Mouse (Mus musculus) heart, adult 18-20 months (tissue): ENCODE results near the gene Atp6v0d1. TPM values are rescaled to one million over a fixed set of nuclear protein-coding genes. Genes with fewer than 3 reads are reported as not detected.
"Not testable (repeated sequence)": the region's sequence is repeated elsewhere in the genome, so short reads cannot be mapped to it uniquely, and the experiment has no call there.

Experiments used
- DNase-seq, 2 experiments: peaks; one replicate each; pipeline ENCODE4 v3.0.0; 2021 to 2022; ENCODE audit warnings: mixed read lengths in 1 of 2
- long read RNA-seq, 2 experiments: library from polyadenylated mRNA; stranded (forward); transcript quantifications; one replicate each; pipeline ENCODE4 v2.0.0; 2021
- total RNA-seq, 2 experiments: library from RNA; stranded (reverse); gene quantifications; 2 replicates each; pipeline ENCODE4 v1.2.3; 2021

The Atp6v0d1 gene
- 10 to 100 TPM; 50.4 to 53.2 TPM for total RNA-seq
- long read RNA-seq, experiment 1, transcript Atp6v0d1-201 (8 exons, 1,629 nt), result major isoform, 32 of 33 reads
- long read RNA-seq, experiment 1, partial matches to known transcripts, result 1 of 33 reads
- long read RNA-seq, experiment 1, other reads (novel, unspliced or antisense), result 0 of 33 reads
- long read RNA-seq, experiment 2, transcript Atp6v0d1-201 (8 exons, 1,629 nt), result major isoform, 18 of 21 reads
- long read RNA-seq, experiment 2, partial matches to known transcripts, result 2 of 21 reads
- long read RNA-seq, experiment 2, other reads (novel, unspliced or antisense), result 1 of 21 reads

DNA sequence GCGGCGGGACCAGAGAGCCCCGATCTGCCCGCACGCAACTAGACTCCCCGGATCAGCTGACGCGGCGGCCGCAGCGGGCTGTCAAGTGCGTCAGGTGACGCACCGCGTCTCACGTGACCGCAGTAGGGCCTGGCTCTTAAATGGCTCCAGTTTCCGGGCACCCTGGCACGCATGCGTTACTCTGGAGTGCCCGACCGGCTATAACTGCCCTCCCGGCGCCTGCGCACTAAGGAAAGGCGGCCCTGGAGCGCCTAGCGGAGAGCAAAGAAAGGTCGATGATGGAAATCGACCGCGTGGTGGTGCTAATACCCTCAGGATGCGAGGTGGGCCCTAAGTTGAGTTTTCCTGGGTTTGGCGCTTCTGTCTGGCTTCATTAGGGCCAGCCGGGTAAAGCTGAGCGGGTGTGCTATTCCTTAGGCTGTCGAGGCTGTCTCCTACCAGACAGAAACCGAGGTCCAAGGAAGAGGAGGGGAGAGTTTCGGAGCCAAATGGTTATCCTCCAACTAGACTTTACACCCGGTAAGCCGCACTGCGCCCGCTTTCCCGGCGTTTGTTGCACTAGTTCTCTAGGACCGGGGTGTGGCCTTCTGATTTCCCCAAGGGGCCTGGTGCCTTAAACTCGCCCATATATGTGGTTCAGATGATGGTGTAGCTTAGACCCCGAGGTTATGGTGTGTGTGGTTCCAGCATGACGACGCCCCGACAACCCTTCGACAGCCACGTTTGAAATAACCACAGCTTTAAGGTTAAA lies at the start of gene Atp6v0d1:
TSS of gene Atp6v0d1 (minus strand) at position 96 of the 751 bp plus-strand sequence.
- DNase-seq, result peak; percentile 98 to 100

DNA sequence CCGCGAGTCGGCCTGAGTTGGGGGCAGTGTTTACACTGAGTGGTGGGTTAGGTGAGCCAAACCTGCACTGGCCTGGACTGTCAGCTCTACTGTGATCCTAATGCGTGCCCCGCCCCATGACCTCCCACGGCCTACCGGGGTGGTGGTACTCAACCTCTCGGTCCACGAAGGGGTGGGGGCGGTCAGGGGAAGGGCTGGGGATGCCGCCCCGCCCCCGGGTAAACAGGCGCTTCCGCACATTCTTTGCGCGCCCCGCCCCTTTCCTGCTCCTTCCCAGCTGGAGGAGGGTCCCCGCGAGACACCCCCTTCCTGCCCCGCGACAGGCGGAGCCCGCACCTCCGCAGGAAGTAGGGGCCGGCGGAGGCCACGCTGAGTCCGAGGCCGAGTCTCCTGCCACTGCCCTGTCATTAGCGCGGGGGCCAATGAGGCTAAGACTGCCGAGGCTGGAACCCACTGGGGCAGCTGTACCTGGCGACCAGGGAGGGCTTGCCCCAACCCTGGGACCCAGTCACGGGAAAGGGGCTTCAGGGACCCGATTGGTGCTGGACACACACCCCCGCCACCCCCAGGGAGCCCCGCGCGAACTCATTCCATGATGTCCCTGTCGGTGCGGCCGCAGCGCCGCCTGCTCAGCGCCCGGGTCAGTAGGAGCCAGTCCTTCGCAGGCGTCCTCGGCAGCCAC lies 48.1 kb upstream of the Atp6v0d1 start:
- DNase-seq, result peak; percentile 84 to 94

DNA sequence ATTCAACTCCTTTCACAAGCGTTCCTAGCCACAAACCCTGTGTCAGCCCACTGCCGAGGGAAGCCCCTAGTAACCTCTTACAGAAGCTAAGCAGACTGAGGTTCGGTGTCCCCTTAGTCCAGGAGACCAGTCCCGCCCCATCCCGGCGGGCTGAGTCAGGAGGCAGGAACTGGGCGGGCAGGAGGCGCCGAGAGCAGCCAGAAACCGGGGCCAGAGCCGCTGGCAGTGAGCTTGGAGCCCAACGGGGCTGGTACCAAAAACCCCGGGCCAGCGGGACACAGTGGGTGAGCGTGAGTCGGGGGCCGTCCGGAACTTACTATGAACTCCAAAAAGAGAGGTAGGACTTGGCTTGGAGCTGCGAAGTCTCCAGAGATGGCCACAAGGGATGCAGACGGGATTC lies 47.2 kb upstream of the Atp6v0d1 start:
- peak; percentile 76 to 85 for DNase-seq

DNA sequence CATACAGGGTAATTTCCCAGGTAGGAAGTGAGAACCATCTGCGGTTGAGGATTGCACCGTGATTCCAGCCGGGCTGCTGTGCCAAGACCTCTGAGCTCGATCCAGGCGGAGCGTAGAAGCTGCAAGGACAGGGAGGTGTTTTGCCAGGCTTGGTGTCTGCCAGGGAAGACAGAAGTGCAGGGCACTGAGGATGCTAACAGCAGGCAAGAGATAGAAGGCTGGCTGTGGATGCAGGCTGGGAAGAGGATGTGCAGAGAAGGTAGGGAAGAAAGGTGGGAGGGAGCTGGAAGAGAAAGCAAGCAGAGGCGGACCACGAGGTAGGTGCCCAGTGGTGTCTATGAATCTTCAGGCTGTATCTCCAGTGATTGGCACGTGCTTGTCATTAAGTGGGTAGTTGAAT lies 46.0 kb upstream of the Atp6v0d1 start:
- peak; percentile 62 to 63 for DNase-seq

DNA sequence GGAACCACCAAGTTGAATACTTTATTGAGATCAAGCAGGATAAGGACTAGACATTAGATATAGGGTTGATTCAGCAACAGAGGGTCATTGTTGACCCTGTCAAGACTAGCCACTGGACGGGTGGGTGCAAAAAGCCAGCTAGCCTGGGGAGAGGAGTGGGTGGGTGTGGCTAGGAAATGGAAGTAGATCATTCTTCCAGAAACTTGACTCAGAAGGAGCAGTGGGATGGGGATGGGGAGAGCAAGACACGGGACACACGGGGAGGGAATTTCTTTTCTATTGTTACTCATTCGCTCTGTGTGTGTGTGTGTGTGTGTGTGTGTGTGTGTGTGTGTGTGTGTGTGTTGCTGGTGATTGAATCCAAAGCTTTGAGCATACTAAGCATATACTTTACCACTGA lies 43.9 kb upstream of the Atp6v0d1 start:
- DNase-seq, result peak in 1 of 2 experiments; percentile 10

DNA sequence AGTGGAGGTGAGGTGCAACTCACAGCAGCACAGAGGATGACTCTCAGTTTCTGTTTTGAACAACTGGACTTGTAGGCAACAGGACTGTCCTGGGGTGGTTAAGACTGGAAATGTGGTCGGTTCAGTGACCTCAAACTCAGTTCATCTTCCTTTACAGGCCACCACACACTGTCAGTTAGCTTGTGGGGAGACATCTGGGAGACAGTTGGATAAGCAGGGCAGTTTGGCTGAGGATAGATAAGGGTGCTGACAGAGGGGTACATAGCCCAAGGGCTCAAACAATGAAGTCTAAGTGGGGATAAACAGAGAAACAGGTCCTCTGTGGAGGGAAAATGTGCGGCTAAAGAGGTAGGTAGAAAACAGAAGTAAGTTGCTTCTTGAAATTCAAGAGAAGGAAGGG lies 43.5 kb upstream of the Atp6v0d1 start:
- DNase-seq, result no peak

DNA sequence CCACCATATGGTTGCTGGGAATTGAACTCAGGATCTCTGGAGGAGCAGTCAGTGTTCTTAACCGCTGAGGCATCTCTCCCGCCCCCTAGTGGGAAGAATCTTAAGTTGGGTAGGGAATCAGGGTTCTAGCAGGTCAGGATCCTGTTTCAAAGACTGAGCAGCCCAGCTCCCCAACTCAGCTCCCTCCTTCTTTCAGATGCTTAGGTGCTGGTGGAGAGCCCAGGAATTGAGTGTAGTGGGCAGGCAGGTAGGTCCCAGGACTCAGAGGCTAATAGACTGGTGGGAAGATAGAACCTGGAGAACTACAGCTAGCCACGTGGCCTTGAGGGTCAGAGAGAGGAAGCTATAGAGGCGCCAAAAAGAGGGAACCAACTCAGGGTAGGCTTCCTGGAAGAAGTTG lies 41.8 kb upstream of the Atp6v0d1 start:
- peak; percentile 63 to 75 for DNase-seq

DNA sequence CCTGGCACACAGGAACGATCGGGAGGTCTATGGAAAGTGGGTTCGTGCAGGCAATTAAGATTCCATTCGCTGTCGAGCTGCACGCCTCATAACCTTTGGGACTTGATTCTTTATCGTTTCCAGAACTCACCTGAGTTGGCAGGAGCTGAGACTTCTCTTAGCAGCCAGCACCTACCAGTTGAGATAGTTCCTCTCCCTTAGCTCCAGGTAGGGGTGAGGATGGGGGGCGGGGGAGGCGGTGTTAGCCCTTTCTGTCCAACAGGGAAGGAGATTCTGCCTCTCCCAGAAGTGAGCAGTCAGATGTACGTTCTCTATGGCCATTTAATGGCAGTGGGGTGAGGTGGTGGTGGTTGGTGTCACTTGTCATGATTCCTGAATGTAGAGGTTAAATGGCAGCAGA lies 41.2 kb upstream of the Atp6v0d1 start:
- no peak for DNase-seq

DNA sequence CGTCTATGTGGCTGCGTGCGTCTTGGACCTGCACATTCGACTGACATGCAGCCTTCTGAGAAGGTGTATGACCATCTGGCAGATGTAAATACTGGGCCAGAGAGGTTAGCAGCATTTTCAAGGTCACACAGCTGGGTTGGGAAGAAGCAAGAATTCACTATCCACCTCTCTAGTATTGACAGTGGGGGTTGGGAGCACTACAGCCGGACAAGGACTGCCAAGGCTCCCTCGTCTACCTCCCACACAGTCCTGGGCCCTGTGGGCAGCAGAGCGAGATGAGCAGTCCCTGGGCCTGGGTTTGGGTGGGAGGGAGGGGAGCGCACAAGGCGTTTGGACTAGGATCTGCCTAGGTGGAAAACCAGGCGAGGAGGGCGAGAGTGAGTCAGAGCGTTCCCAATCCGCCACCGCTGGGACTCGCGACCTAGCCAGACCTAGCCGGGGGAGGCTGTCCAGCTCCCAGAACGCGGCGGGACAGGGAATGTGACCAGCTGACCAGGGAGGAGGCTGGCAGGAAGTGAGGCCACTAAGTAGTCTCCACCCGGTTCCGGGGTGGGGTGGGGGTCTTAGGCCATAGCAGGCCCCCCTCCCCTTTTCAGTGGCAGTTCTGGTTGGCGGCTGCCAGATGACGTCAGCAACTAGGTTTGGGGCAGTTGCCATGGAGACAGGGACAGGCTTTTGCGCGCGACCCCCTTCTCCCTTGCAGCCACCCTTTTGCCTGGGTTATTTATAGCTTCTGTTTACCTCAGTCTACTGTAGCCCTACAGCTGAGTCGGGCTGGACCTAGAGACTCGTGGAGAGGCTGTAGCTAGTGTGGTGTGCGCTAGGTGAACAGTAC lies 40.6 kb upstream of the Atp6v0d1 start:
- peak; percentile 90 to 93 for DNase-seq

DNA sequence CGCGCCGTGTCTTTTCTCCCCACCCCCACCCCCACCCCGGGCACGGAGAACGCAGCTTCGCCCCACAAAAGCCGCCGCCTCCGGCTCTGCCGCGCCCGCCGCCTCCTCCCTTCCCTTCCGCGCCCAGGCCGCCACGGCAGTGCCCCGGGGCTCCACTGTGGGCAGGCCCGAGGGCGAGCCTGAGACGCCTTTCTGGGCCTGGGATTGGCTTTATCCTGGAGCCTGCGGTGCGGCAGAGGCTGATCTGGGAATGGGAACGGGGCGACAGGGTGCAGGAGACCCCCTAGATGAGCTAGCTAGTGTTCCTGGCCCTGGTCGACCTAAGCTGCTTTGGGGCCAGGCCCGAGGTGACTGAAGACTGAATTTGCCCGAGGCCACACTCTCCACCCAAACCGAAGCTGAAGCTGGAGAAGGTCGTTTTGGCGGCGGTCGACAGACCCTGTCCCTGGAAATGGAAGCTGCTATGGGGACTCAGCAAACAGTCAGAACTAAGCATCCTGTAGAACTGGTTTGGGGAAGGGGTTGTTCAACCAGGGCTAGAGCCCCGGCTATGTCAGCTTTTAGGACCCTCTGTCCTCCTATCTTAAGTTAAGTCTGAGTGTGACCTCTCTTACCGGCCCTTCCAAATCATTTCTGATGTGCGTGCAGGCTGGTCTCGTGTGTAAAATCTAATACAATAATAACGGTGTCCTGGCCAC lies 39.8 kb upstream of the Atp6v0d1 start:
- peak; percentile 57 to 74 for DNase-seq

DNA sequence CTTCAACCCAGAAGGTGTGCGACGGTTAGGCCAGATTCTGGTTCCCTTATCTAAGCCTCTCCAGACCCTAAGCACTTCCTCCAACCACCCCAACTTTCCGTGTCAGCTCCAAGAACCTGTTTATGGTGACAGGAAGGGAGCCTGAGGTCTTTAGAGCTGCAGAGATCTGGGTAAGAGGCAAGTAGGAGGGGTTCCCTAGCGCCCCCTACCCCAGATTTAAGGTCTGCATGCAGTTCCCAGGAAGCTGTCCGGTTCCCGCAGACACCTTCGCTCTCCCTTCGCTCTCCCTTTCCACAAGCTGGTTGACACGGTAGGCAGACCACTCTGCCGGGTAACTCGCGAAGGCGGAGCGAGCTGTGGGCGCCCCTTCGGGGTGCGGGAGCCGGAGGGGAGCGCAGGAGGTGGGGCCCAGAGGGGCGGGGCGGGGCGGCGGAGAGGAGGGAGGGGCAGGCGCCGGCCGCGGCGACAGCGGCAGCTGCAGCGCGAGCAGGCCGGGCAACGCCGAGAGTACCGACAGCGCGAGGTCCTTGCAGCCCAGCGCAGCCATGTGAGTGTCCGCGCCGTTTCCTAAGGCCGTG lies 39.0 kb upstream of the Atp6v0d1 start, which contains the start of gene Ripor1:
TSS of gene Ripor1 (plus strand) at position 452 of the 578 bp plus-strand sequence.
- peak; percentile 86 to 89 for DNase-seq

DNA sequence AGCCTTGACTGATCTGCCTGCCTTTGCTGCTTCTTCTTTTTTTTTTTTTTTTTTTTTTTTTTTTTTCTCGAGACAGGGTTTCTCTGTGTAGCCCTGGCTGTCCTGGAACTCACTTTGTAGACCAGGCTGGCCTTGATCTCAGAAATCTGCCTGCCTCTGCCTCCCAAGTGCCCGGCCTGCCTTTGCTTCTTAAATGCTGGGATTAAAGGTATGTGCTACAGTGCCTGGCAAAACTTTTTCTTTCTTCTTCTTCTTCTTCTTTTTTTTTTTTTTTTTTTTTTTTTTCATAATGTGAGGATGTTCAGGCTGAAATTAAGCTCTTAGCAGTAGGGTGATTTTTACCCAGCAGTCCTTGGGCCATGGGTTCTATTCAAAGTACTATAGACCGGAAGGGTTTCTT lies 36.7 kb upstream of the Atp6v0d1 start:
- not testable (repeated sequence) for DNase-seq

DNA sequence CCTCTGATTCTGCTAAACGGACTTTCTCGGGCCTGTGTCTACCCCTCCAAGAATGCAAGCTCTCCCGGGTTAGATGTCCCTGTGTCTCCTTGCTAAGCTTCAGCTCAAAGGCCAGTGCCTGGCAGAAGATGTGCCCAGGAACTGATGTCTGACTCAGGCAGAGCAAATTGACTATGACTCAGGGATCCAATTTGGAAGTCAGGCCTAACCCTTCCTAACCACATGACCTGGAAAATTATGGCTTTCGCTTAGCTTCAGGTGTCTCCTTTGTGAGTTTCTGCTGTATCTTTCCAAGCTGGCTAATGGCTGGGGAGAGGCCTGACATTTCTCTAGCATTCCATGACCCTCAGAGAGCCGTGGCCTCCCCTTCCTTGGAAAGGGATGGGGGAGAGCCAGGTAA lies 35.5 kb upstream of the Atp6v0d1 start:
- no peak for DNase-seq

DNA sequence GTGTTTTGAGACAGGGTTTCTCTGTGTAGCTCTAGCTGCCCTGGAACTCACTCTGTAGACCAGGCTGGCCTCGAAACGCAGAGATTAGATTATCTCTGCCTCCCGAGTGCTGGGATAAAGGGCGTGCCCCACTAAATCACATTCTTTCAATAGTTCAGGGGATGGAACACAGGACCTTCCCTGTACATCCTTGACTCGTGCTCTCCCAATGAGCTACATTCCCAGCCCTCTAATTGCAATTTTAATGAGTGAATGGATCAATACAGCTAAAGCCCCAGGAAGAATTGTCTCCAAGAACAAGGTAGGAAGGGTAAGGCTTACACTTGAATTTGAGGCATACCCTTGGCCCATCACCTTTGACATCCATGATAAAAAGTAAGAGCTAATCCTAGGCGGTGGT lies 32.9 kb upstream of the Atp6v0d1 start:
- no peak for DNase-seq

DNA sequence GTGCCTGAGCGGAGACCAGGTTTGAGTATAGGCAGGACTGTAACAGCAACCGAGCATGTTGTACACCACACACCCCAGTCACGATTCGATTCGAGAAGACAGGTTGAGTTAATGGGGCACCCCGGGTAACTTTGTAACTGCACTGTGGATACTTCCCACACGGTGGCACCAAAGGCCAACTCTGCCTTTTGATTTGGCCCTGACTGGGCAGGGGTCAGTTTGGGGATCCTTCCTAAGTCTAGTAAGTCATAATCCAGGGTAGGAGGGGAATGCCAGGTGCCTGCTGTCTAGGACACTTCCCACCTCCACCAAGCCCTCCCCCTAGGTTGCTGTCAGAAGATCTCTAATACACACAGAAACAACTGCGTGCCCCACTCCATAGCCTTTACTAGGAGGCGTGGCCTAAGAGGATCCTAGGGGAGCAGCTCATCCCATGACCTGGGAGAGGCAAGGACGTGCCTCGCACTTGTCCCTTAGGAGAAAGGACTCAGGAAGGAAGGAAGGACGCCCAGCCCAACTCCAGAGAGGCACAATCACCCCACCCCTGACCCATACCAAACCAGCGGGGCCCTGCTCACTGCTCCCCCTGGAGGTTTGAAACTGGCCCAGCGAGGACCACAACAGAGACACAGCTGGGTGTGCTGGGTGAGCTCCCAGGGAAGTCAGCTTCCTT lies 30.7 kb upstream of the Atp6v0d1 start:
- DNase-seq, result peak; percentile 92 to 93

DNA sequence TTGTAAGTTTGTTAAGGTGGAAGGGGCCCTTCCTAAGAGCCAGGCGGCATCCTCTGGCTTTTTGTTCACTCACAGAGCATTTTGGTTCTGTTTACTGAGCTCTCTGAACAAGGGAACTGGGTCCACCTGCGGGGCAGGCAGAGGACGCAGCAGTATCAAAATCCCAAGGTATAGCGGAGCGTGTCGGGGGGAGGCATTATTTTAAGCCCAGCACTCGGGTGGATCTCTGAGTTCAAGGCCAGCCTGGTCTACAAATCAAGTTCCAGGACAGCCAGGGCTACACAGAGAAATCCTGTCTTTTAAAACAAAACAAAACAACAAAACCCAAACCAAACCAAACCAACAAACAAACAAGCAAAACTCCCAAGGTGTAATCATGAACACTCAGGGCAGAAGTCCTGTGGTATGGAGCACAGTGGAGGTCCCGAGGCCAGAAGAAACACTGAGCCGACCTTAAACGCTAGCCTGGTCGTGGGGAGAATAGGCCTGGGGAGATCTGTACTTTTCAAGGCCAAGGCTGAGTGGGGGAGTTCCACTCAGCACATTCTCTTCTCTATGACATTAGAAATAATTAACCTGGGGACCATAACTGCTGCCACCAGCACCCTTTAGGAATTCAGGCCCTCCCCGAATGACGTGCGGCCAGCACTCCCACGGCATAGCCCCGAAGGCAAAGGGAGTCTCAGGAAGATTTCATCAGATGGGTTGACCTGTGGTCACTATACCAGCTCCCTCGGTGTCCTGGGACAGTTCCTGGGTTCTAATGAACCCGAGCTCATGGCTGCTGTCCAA lies 28.8 kb upstream of the Atp6v0d1 start:
- no peak for DNase-seq

DNA sequence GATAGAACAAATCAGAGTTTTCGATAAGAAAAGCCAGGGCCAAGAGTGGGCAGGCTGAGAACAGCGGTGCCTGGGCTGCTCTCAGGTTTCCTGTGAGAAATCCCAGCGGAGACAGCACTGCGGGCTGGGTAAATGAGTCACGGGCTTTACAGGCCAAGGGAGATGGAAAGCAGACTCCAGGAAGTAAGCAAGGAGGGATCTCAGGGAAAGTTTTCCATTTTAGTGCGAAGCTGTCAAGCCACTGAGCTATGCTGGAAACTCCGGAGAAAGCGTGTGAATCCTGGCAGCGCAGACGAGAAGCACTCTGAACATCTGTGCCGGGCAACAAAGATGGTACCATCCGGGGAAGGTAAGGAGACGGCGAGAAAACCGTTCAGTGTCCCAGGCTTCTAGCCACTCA lies 28.0 kb upstream of the Atp6v0d1 start:
- peak; percentile 77 to 81 for DNase-seq

DNA sequence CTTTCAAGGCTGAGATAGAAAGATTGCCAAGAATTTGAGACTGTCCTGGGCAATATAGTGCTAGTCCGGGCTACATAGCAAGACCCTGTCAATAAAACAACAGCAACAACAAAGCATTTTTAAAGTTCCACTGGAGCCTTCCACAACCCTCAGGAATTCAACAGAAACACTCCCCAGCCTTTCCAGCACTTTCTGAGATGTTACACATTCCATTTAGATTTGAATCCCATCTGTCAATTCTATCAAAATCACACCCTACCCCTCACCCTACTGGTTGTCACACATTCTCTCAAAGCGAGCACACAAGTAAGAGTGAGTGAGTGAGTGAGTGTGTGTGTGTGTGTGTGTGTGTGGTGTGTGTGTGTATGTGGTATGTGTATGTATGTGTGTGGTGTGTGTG lies 26.6 kb upstream of the Atp6v0d1 start:
- DNase-seq, result no peak

DNA sequence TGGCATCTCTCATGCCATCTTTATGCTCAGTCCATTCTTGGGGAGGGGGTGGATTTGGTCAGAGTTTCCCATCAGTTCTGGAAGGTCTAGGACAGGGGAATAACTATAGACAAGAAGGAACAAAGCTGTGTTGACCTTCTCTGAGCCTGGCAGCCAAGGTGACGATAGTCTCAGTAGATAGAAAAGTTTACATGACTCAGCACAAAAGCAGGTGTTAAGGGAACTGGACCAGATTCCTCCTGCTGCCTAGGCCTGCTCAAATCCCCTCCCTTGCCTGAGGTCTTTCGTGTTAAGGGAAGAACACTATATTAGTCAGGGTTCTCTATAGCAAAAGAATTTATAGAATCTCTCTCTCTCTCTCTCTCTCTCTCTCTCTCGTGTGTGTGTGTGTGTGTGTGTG lies 13.9 kb upstream of the Atp6v0d1 start:
- no peak for DNase-seq

DNA sequence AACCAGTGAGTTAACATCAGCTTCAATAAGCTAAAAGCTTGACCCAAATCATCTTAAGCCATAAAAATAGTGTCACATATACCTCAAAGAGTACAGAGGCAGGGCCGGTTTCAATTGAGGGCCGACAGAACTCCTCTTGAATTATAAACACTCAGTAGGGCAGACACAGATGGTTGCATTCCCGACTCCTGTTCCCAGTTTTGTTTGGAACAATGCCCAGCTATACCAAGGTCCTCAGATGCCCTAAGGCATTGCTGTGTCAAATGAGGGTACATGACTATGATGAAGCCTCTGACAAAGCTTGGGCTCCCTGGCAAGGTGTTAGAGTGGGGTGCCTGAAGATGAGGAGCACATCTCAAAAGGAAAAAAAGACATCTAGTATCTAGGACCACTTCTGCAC lies 9.7 kb upstream of the Atp6v0d1 start:
- no peak for DNase-seq
